Mouse (Mus musculus) adrenal gland, postnatal 25 days (tissue): Measurements from ENCODE around the gene Lyrm4. TPM values are rescaled to one million over a fixed set of nuclear protein-coding genes. Genes with fewer than 3 reads are reported as not detected.

Source experiments
- total RNA-seq: library from RNA; stranded (reverse); gene quantifications from 2 replicates; pipeline ENCODE4 v1.2.3, GENCODE M21; 2021

The Lyrm4 gene
- total RNA-seq, 1 experiment from 2014 or later = 22.9 TPM

Other genes with a start within 250 kb of the Lyrm4 start
- 19.0 and 20.7 TPM in 2 replicates for gene Rpp40, start 211.2 kb downstream of the Lyrm4 start, total RNA-seq
- gene Ppp1r3g, start 158.7 kb downstream of the Lyrm4 start, total RNA-seq = 0.38 and 0.43 TPM in 2 replicates
- 94.8 and 97.4 TPM in 2 replicates for gene Fars2, start 114 bp downstream of the Lyrm4 start, total RNA-seq